Mouse (Mus musculus) hindbrain, embryonic 14.5 days (tissue): ENCODE measurements around the gene Kmt2c. TPM values are rescaled to one million over a fixed set of nuclear protein-coding genes. Genes with fewer than 3 reads are reported as not detected.
A peak's percentile ranks its signal among the peaks of the same experiment; 100 is the strongest.

Experiments used
- ATAC-seq: fragments of 200-750 bp; cut with Nextera tagmentation; 2 replicates; pipeline ENCODE4 v1.8.0; 2017; ENCODE audit warnings: moderate number of reproducible peaks, mild to moderate bottlenecking, moderate TSS enrichment, moderate library complexity; ENCODE audit not compliant: low FRiP score
- DNase-seq: peaks from one replicate; pipeline ENCODE4 v3.0.0-alpha.2; 2015; ENCODE audit warnings: low spot score
- H3K27ac ChIP-seq: fragments of 300-500 bp; sonication (generic); 2 replicates; pipeline ENCODE4 v1.5.1; 2014; ENCODE audit warnings: mild to moderate bottlenecking, moderate library complexity
- H3K27me3 ChIP-seq: fragments of 300-500 bp; sonication (generic); 2 replicates; pipeline ENCODE4 v1.6.1; 2014; ENCODE audit warnings: mild to moderate bottlenecking, low read length, mixed read lengths; ENCODE audit not compliant: control insufficient read depth, insufficient read depth
- H3K36me3 ChIP-seq: fragments of 300-500 bp; sonication (generic); replicated peaks from 2 replicates; pipeline ENCODE4 v1.6.1; 2014; ENCODE audit not compliant: control insufficient read depth, insufficient read depth
- H3K4me1 ChIP-seq: fragments of 300-500 bp; sonication (generic); replicated peaks from 2 replicates; pipeline ENCODE4 v1.6.1; 2014; ENCODE audit warnings: antibody characterized with exemption, low read length, mixed read lengths; ENCODE audit not compliant: control insufficient read depth, insufficient read depth
- H3K4me2 ChIP-seq: fragments of 300-500 bp; sonication (generic); replicated peaks from 2 replicates; pipeline ENCODE4 v1.6.1; 2014; ENCODE audit warnings: mild to moderate bottlenecking, moderate library complexity
- H3K4me3 ChIP-seq: fragments of 300-500 bp; sonication (generic); replicated peaks from 2 replicates; pipeline ENCODE4 v1.5.1; 2014; ENCODE audit warnings: mild to moderate bottlenecking, low read length
- H3K9ac ChIP-seq: fragments of 300-500 bp; sonication (generic); 2 replicates; pipeline ENCODE4 v1.6.1; 2014
- H3K9me3 ChIP-seq: fragments of 300-500 bp; sonication (generic); 2 replicates; pipeline ENCODE4 v1.6.1; 2016; ENCODE audit warnings: low read length; ENCODE audit not compliant: control insufficient read depth
- WGBS: fragments of 180-500 bp; shearing (Covaris S2); extraction: QIAGEN DNeasy Blood & Tissue Kit; methylation state at CpG from one replicate; pipeline ENCODE4 v1.1.7; 2014; 5-methylcytosine and 5-hydroxymethylcytosine counted together
- polyA plus RNA-seq: library from polyadenylated mRNA; unstranded; fragments of >200 nt; fragmentation: Nextera tagmentation; extraction: Ambion mirVana; gene quantifications from 2 replicates; pipeline ENCODE4 v1.2.1, GENCODE M21; 2014

Kmt2c gene
- 23.6 and 26.8 TPM in 2 replicates for polyA plus RNA-seq

DNA sequence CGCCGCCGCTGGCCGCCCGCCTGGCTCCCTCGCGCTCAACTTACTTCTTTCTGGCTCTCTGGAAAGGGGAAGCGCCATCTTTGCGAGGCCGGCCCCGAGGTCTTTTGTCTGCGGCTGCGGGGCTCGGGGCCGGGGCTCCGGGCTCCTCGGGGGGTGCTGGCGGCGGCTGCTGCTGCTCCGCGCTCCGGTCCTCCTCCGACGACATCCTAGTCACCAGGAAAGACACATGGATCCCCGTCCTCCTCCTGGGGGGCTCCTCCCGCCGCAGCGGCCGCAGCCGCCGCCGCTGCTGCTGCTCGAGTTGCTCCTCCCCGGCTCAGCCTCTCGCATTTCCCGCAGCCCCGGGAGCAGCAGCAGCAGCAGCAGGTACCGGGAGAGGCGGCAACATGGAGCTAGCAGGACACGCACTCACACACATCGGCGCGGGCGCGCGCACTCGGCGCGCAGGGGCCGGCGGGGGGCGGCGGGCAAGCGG, at the start of gene Kmt2c:
TSS of gene Kmt2c (minus strand) at position 438 of the 475 bp plus-strand sequence.
- no peak for DNase-seq
- peaks cover 19% of the 10 kb centered on the region for H3K4me1 ChIP-seq
- peak within 1 kb of the TSS; percentile 75 for H3K4me2 ChIP-seq
- H3K9ac ChIP-seq, result peak within 1 kb of the TSS; percentile 98
- peak within 1 kb of the TSS; percentile 100 for H3K27ac ChIP-seq
- no peaks in the 10 kb centered on the region for H3K27me3 ChIP-seq
- WGBS, result under 1% methylated on average over 42 of the region's 54 CpGs
- no peaks in the 10 kb centered on the region for H3K36me3 ChIP-seq
- H3K4me3 ChIP-seq, result peak within 1 kb of the TSS; percentile 91
- no peaks in the 10 kb centered on the region for H3K9me3 ChIP-seq
- peak; percentile 15; the same call in 1 of the 2 replicates for ATAC-seq

DNA sequence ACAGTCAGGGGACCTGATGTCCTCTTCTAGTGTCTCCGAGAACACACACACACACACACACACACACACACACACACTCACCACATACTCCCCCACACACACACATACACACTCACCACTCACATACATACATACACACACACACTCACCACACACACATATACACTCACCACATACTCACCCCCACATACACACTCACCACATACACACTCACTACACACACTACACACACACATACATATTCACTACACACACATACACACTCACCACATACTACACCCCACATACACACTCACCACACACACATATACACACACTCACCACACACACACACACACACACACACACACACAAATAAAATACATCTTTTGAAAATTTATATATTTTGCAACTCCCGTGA, 48.3 kb upstream of the Kmt2c start:
- Histone ChIP-seq H3K4me1 (no peaks in the 10 kb centered on the region), H3K27ac (no peak overlapping the region), H3K9ac (no peak overlapping the region), H3K36me3 (no peaks in the 10 kb centered on the region), H3K4me2 (no peak overlapping the region), H3K27me3 (no peaks in the 10 kb centered on the region), H3K9me3 (no peaks in the 10 kb centered on the region), H3K4me3 (no peak overlapping the region)
- ATAC-seq (no peak), DNase-seq (no peak)
- 93% methylated on average over 2 of the region's 2 CpGs for WGBS

DNA sequence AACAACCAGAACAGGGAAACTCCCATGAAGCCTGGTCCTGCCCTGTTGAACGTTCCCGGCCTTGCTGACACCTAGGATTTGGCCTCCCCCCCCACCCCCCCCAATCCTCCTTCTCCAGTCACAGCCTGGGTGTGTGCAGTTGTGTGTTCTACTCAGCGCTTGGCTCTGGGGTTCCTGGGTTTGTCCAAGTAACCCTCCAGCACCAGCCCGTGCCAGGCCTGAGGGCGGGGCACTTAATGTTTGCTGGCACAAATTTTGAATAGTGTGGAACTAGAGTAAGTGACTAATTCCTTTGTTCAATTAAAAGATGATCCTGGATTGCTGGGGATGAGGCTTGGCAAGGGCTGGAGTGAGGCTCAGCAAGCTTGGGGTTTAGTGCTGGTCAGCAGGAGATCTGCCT, 46.0 kb upstream of the Kmt2c start:
- H3K36me3 ChIP-seq, result no peaks in the 10 kb centered on the region
- no peak overlapping the region for H3K27ac ChIP-seq
- DNase-seq, result no peak

DNA sequence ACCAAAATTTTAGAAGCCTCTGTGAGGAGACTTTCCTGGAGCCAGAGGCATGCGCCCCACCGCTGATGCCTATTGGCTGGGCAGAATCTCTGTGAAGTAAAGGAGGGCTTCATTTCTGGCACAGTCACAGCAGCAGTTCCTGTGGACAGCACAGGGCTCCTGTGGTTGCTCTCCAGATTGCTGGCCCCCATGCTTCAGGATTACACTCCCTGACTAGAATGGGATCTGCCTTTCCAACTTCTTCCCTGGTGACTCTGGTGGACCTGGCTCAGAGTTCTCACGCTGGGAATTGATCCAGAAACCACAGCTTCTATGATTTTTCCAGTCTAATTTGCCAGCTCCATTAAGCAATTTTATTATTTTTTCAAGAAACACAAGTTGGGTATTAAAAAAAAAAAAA, 45.5 kb upstream of the Kmt2c start:
- WGBS, result 94% methylated on average over 3 of the region's 3 CpGs
- DNase-seq, result no peak
- no peaks in the 10 kb centered on the region for H3K4me1 ChIP-seq
- H3K4me2 ChIP-seq, result no peak overlapping the region
- no peaks in the 10 kb centered on the region for H3K36me3 ChIP-seq
- no peak overlapping the region for H3K27ac ChIP-seq
- no peak overlapping the region for H3K4me3 ChIP-seq
- no peaks in the 10 kb centered on the region for H3K27me3 ChIP-seq
- no peak for ATAC-seq
- no peaks in the 10 kb centered on the region for H3K9me3 ChIP-seq
- H3K9ac ChIP-seq, result no peak overlapping the region

More for the DNA sequence above, 46.0 kb upstream of the Kmt2c start:
- Histone ChIP-seq H3K4me3 (no peak overlapping the region), H3K27me3 (no peaks in the 10 kb centered on the region), H3K9ac (no peak overlapping the region), H3K4me2 (no peak overlapping the region), H3K9me3 (no peaks in the 10 kb centered on the region), H3K4me1 (no peaks in the 10 kb centered on the region)
- ATAC-seq, result no peak
- 89% methylated on average over 5 of the region's 5 CpGs for WGBS

DNA sequence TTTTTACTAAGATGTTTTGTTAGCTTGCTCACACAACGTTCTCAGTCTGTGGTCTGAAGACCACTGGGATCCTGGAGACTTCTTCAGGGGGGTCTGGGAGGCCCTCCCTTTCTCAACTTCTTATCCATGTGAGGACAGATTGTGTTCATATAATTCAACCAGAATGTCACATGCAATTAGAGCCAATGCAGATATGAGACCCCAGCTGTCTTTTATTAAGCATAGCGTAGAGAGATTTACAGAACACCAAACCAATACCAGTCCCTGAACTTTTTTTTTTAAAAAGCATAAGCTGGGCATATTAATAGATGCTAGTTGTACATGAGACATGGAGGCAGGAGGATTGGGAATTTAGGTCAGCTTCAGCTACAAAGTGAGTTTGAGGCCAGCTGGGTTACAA, 43.1 kb upstream of the Kmt2c start:
- Histone ChIP-seq H3K27me3 (no peaks in the 10 kb centered on the region), H3K27ac (no peak overlapping the region), H3K36me3 (no peaks in the 10 kb centered on the region), H3K4me1 (no peaks in the 10 kb centered on the region), H3K9me3 (0 out of 2 replicates have a peak, but pooled peaks cover 4% of the 10 kb centered on the region), H3K9ac (no peak overlapping the region), H3K4me3 (no peak overlapping the region), H3K4me2 (no peak overlapping the region)
- ATAC-seq, result no peak
- no peak for DNase-seq
- 76% methylated on average over 2 of the region's 2 CpGs for WGBS

DNA sequence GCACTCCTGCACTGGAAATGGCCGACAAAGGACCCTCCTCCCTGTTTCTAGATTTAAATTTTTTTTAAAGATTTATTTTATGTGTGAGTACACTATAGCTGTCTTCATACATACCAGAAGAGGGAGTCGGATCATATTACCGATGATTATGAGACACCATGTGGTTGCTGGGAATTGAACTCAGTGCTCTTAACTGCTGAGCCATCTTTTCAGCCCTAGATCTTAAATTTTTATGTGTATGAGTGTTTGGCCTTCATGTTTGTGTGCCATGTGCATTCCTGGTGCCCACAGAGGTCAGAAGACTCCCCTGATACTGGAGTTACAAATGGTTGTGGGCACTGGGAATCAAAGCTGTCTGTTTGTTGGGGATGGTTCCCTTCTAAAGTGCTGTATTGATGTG, 42.3 kb upstream of the Kmt2c start:
- 88% methylated on average over 3 of the region's 3 CpGs for WGBS
- Histone ChIP-seq H3K36me3 (no peaks in the 10 kb centered on the region), H3K27me3 (no peaks in the 10 kb centered on the region), H3K27ac (no peak overlapping the region), H3K4me3 (no peak overlapping the region), H3K9me3 (0 out of 2 replicates have a peak, but pooled peaks cover 4% of the 10 kb centered on the region), H3K9ac (no peak overlapping the region), H3K4me2 (no peak overlapping the region), H3K4me1 (no peaks in the 10 kb centered on the region)
- no peak for DNase-seq
- no peak for ATAC-seq

DNA sequence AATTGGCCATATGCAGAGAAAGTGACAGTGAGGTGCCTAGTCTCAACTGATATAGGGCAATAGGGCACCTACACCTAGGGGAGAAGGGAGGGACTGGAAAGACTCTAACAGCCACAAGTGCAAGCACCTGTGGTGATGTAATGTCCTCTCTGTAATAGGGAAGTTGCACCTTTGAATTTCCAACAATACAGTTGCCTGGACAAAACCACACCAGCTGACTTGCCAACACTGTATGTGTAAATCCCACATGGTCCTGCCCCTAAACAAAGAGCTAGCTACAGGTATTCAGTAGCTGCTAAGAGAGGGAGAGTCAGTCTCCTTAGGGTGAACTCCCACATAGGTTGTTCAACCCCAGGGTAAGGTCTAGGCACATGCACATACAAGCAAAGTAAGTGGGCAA, 41.8 kb upstream of the Kmt2c start:
- H3K9ac ChIP-seq, result no peak overlapping the region
- no peaks in the 10 kb centered on the region for H3K4me1 ChIP-seq
- H3K27ac ChIP-seq, result no peak overlapping the region
- H3K27me3 ChIP-seq, result no peaks in the 10 kb centered on the region
- no peak for ATAC-seq
- H3K4me2 ChIP-seq, result no peak overlapping the region
- no peak overlapping the region for H3K4me3 ChIP-seq
- DNase-seq, result no peak
- H3K36me3 ChIP-seq, result no peaks in the 10 kb centered on the region
- H3K9me3 ChIP-seq, result 0 out of 2 replicates have a peak, but pooled peaks cover 4% of the 10 kb centered on the region

DNA sequence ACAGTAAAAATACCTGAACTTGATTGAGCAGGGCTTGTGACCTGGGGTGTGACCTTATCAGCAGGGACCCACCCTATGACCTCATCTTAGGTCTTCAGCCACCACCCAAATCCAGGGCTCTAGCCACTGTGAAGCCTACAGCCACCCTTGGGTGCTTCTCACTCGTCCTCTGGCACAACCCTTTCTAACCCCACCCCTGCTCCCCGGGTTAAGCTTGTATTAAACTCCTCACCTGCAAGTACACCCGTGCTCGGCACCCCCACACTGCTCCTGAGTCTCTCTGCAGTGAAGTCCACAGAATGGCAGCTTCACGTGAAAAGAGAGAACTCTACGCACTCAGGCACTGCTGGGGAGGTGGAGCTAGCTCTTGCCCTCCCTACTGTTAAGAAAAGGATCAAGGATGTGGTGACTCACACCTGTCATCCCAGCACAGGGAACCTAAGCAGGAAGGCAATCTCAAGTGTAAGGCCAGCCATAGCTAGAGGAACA, 38.4 kb upstream of the Kmt2c start:
- 44% methylated on average over 6 of the region's 6 CpGs for WGBS

DNA sequence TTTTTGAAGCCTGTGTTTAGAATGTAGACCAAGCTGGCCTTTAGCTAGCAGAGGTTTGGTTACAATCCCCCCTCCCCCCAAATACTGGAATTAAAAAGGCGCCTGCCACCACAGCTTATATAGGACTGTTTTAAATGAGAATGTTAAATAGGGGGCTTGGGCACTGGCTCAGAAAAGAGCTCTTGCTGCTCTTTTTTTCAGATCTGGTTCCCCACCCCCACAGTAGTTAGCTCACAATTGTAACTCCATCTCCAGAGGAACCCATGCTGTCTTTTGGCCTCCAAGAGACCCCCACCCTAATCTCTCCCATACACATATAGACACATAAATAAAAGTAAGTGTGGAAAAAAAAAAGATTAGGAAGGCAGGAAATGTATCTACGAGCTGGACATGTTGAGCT, 37.9 kb upstream of the Kmt2c start:
- DNase-seq (no peak), ATAC-seq (no peak)
- Histone ChIP-seq H3K4me2 (no peak overlapping the region), H3K9ac (no peak overlapping the region), H3K27me3 (no peaks in the 10 kb centered on the region), H3K4me1 (no peaks in the 10 kb centered on the region), H3K4me3 (no peak overlapping the region), H3K9me3 (0 out of 2 replicates have a peak, but pooled peaks cover 4% of the 10 kb centered on the region), H3K36me3 (no peaks in the 10 kb centered on the region), H3K27ac (no peak overlapping the region)
- 59% methylated on average over 2 of the region's 2 CpGs for WGBS

More for the DNA sequence above, 38.4 kb upstream of the Kmt2c start:
- no peak for ATAC-seq
- no peaks in the 10 kb centered on the region for H3K36me3 ChIP-seq
- no peaks in the 10 kb centered on the region for H3K4me1 ChIP-seq
- H3K4me3 ChIP-seq, result no peak overlapping the region
- 0 out of 2 replicates have a peak, but pooled peaks cover 4% of the 10 kb centered on the region for H3K9me3 ChIP-seq
- no peak overlapping the region for H3K9ac ChIP-seq
- no peak overlapping the region for H3K4me2 ChIP-seq
- H3K27me3 ChIP-seq, result no peaks in the 10 kb centered on the region
- H3K27ac ChIP-seq, result no peak overlapping the region
- no peak for DNase-seq

DNA sequence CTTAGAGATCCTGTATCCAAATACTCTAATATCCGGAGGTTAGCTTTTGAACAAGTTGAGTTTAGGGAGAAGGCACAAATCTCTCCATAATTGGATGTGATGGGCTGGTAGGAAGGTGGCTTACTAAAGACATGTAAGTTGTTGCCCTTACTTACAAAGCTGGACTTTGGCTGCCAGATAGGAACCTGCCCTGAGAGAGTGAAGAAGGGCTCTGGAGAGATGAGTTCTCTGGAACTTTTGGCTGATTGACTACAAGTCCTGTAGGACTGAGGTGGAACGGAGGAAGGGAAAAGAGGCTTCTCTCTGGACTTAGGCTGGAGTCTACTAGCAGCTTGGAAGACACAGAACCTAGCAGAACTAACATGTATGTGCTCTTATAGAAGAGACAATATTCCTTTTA, 37.0 kb upstream of the Kmt2c start:
- no peaks in the 10 kb centered on the region for H3K4me1 ChIP-seq
- H3K27me3 ChIP-seq, result no peaks in the 10 kb centered on the region
- H3K9ac ChIP-seq, result no peak overlapping the region
- 0 out of 2 replicates have a peak, but pooled peaks cover 4% of the 10 kb centered on the region for H3K9me3 ChIP-seq
- DNase-seq, result no peak
- 88% methylated on average over 2 of the region's 2 CpGs for WGBS
- no peak for ATAC-seq
- H3K27ac ChIP-seq, result no peak overlapping the region
- no peak overlapping the region for H3K4me2 ChIP-seq
- no peaks in the 10 kb centered on the region for H3K36me3 ChIP-seq
- H3K4me3 ChIP-seq, result no peak overlapping the region
